Mouse (Mus musculus) C2C12 (cell line): ENCODE measurements at regions not wholly inside any gene's neighbourhood (a gene's known extent, or its start where the extent isn't known, plus 50 kb on each side); places are given as distances from the start of the nearest gene placed in this dataset.

Source experiments
- CEBPB ChIP-seq: IDR thresholded peaks from one replicate; pipeline ENCODE4 v1.6.1; 2011; ENCODE audit warnings: low read depth, mild to moderate bottlenecking, control low read depth, moderate library complexity
- CTCF ChIP-seq: IDR thresholded peaks from one replicate; pipeline ENCODE4 v1.5.1; 2011; ENCODE audit not compliant: control insufficient read depth, insufficient read depth, insufficient read length

GRCm38 (mm10) chr10:60948983-60949677 lies 117.7 kb upstream of the Unc5b start:
- TF ChIP-seq CTCF = no peak
- no peak for TF ChIP-seq CEBPB
